Mouse (Mus musculus) G1E (cell line): ENCODE results near the gene Hsf4. TPM values are rescaled to one million over a fixed set of nuclear protein-coding genes. Genes with fewer than 3 reads are reported as not detected.
"Not testable (repeated sequence)": the region's sequence is repeated elsewhere in the genome, so short reads cannot be mapped to it uniquely, and the experiment has no call there.

ENCODE experiments used
- ATAC-seq: 2 replicates; pipeline ENCODE4 v1.8.0; 2016; ENCODE audit warnings: mild to moderate bottlenecking; ENCODE audit not compliant: insufficient number of reproducible peaks, poor library complexity, low FRiP score, severe bottlenecking; ENCODE audit errors: extremely low read depth
- DNase-seq: peaks from one replicate; pipeline ENCODE4 v3.0.0; 2012; ENCODE audit warnings: low spot score
- H3K27me3 ChIP-seq: 2 replicates; pipeline ENCODE4 v1.6.1; 2012; ENCODE audit warnings: mild to moderate bottlenecking, low read length, inconsistent platforms; ENCODE audit not compliant: insufficient read depth
- H3K36me3 ChIP-seq: replicated peaks from 2 replicates; pipeline ENCODE3; 2012; ENCODE audit warnings: mild to moderate bottlenecking, inconsistent platforms
- H3K4me1 ChIP-seq: 2 replicates; pipeline ENCODE4 v1.6.1; 2012; ENCODE audit warnings: low read depth, low read length, inconsistent platforms, mixed read lengths; ENCODE audit not compliant: insufficient read depth
- H3K4me3 ChIP-seq: 2 replicates; pipeline ENCODE4 v1.5.1; 2012; ENCODE audit warnings: low read depth, mild to moderate bottlenecking, inconsistent platforms, low read length, moderate library complexity, mixed read lengths
- H3K9me3 ChIP-seq: replicated peaks from 2 replicates; pipeline ENCODE4 v1.6.1; 2012; ENCODE audit warnings: inconsistent platforms
- CTCF ChIP-seq: IDR thresholded peaks from 2 replicates; pipeline ENCODE4 v1.5.1; 2012; ENCODE audit warnings: low read depth, low read length, inconsistent platforms, mixed read lengths
- GATA1 ChIP-seq: IDR thresholded peaks from 2 replicates; pipeline ENCODE4 v1.6.1; 2012; ENCODE audit warnings: borderline replicate concordance, low read length, inconsistent platforms, mixed read lengths
- GATA2 ChIP-seq: IDR thresholded peaks from 2 replicates; pipeline ENCODE4 v1.6.1; 2012; ENCODE audit warnings: low read depth, low read length, inconsistent platforms, borderline replicate concordance
- POLR2AphosphoS5 ChIP-seq: IDR thresholded peaks from 2 replicates; pipeline ENCODE4 v1.6.1; 2012; ENCODE audit warnings: low read depth, low read length, inconsistent platforms; ENCODE audit not compliant: insufficient replicate concordance
- TAL1 ChIP-seq: conservative IDR thresholded peaks from 2 replicates; pipeline ENCODE4 v1.6.1; 2012; ENCODE audit warnings: low read depth, low read length, inconsistent platforms, mixed read lengths
- polyA plus RNA-seq: library from polyadenylated mRNA; stranded (reverse); fragments of >175 nt; gene quantifications from 2 replicates; pipeline ENCODE4 v1.2.3, GENCODE M21; 2012
- total RNA-seq, 2 experiments: library from RNA; stranded (forward) in 1 of 2; stranded (reverse) in 1 of 2; fragments of 200-1000 nt in 1 of 2; fragments of >200 nt in 1 of 2; fragmentation: Nextera tagmentation in 1 of 2; gene quantifications; 2 replicates each; pipeline ENCODE4 v1.2.3; 2014 to 2017

Gene Hsf4
- 0.49 and 0.68 TPM in 2 replicates for total RNA-seq (2014; fragmentation: Nextera tagmentation)
- 0.70 and 0.93 TPM in 2 replicates for total RNA-seq (2017)
- 0.33 and 0.39 TPM in 2 replicates for polyA plus RNA-seq

- peaks cover 10% of the 10 kb centered on the region for H3K9me3 ChIP-seq
- peaks cover 69% of the 10 kb centered on the region for H3K4me1 ChIP-seq
- peaks cover 31% of the 10 kb centered on the region for H3K36me3 ChIP-seq
- TF ChIP-seq CTCF, result no peak
- TF ChIP-seq GATA2, result no peak
- no peak for TF ChIP-seq POLR2AphosphoS5
- TF ChIP-seq GATA1, result no peak
- no peak for TF ChIP-seq TAL1
- DNase-seq (peak; percentile 67), ATAC-seq (0 out of 2 replicates have a peak, but pooled peaks have one; percentile 36)
- peak within 1 kb of the TSS; percentile 67 for H3K4me3 ChIP-seq
- peaks cover 25% of the 10 kb centered on the region for H3K27me3 ChIP-seq
These were observed at the start of gene Hsf4 for GRCm38 (mm10) chr8:105269461-105269947. TSS of gene Hsf4 (plus strand) at chr8:105269801.

GRCm38 (mm10) chr8:105223850-105224249 lies 45.8 kb upstream of the Hsf4 start:
- ATAC-seq, result no peak

GRCm38 (mm10) chr8:105224413-105225271 lies 45.0 kb upstream of the Hsf4 start, which contains the start of gene D230025D16Rik:
TSS of gene D230025D16Rik (plus strand) at chr8:105225145.
- Histone ChIP-seq H3K36me3 (peaks cover 23% of the 10 kb centered on the region), H3K4me1 (peaks cover 31% of the 10 kb centered on the region), H3K9me3 (no peaks in the 10 kb centered on the region), H3K27me3 (no peaks in the 10 kb centered on the region), H3K4me3 (peak within 1 kb of the TSS; percentile 98)
- DNase-seq, result peak; percentile 77
- TF ChIP-seq GATA1 (no peak), GATA2 (no peak), POLR2AphosphoS5 (no peak), TAL1 (no peak)
- ATAC-seq, result peak; percentile 80

More at GRCm38 (mm10) chr8:105223850-105224249, 45.8 kb upstream of the Hsf4 start:
- no peak for DNase-seq
- H3K9me3 ChIP-seq, result no peaks in the 10 kb centered on the region
- no peaks in the 10 kb centered on the region for H3K27me3 ChIP-seq
- H3K4me1 ChIP-seq, result peaks cover 29% of the 10 kb centered on the region
- no peak overlapping the region for H3K4me3 ChIP-seq
- peaks cover 16% of the 10 kb centered on the region for H3K36me3 ChIP-seq
- TF ChIP-seq POLR2AphosphoS5 (no peak), CTCF (no peak), GATA2 (no peak), GATA1 (no peak), TAL1 (no peak)

- DNase-seq, result peak; percentile 12
- ATAC-seq, result no peak
- Histone ChIP-seq H3K4me1 (peaks cover 32% of the 10 kb centered on the region), H3K36me3 (peaks cover 29% of the 10 kb centered on the region), H3K4me3 (peak overlapping the region; percentile 98), H3K27me3 (no peaks in the 10 kb centered on the region), H3K9me3 (no peaks in the 10 kb centered on the region)
- TF ChIP-seq TAL1, result no peak
- no peak for TF ChIP-seq CTCF
- TF ChIP-seq POLR2AphosphoS5, result no peak
- TF ChIP-seq GATA1, result no peak
- no peak for TF ChIP-seq GATA2
These were observed 44.4 kb upstream of the Hsf4 start for GRCm38 (mm10) chr8:105225272-105225593.

- DNase-seq (no peak), ATAC-seq (no peak)
- H3K9me3 ChIP-seq, result no peaks in the 10 kb centered on the region
- peaks cover 34% of the 10 kb centered on the region for H3K36me3 ChIP-seq
- peaks cover 35% of the 10 kb centered on the region for H3K4me1 ChIP-seq
- TF ChIP-seq GATA2 (no peak), GATA1 (no peak), POLR2AphosphoS5 (no peak), CTCF (no peak), TAL1 (no peak)
- H3K27me3 ChIP-seq, result no peaks in the 10 kb centered on the region
- H3K4me3 ChIP-seq, result peak overlapping the region; percentile 98
These were observed 43.7 kb upstream of the Hsf4 start for GRCm38 (mm10) chr8:105225917-105226316.

- no peaks in the 10 kb centered on the region for H3K9me3 ChIP-seq
- peaks cover 83% of the 10 kb centered on the region for H3K36me3 ChIP-seq
- no peaks in the 10 kb centered on the region for H3K27me3 ChIP-seq
- ATAC-seq (no peak), DNase-seq (no peak)
- H3K4me1 ChIP-seq, result peaks cover 36% of the 10 kb centered on the region
- H3K4me3 ChIP-seq, result no peak overlapping the region
- no peak for TF ChIP-seq CTCF
- no peak for TF ChIP-seq GATA2
- no peak for TF ChIP-seq TAL1
- no peak for TF ChIP-seq POLR2AphosphoS5
- no peak for TF ChIP-seq GATA1
These were observed 37.9 kb upstream of the Hsf4 start for GRCm38 (mm10) chr8:105231503-105232320.

GRCm38 (mm10) chr8:105232321-105232693 lies 37.3 kb upstream of the Hsf4 start:
- H3K9me3 ChIP-seq, H3K4me3 ChIP-seq, H3K27me3 ChIP-seq, ATAC-seq, DNase-seq: not testable (repeated sequence)
- Histone ChIP-seq H3K36me3 (peaks cover 83% of the 10 kb centered on the region), H3K4me1 (peaks cover 36% of the 10 kb centered on the region)
